Mouse (Mus musculus): ENCODE data around the gene Arhgap24. TPM values are rescaled to one million over a fixed set of nuclear protein-coding genes. Genes with fewer than 3 reads are reported as not detected.

Gene Arhgap24
- total and polyA plus RNA-seq, 2 experiments: 4.6 to 6.9 TPM

DNA sequence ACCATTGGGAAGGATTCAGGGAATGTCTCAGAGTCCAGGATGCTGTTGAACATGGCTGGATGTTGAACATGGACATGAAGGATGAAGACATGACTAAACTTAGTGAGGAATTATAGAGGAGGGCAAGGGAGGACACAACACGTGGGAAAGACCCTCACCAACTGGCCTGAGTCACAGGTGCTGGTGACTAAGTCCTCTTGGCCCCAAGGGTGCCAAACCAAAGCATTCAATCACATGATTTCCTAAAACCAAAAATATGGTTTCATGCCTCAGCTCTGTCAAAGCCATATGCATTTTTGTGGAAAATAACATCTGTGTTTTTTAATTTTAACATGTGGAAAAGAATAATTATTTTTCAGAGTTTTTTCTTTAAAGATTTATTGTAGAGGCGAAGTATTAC is 22.7 kb downstream of the Arhgap24 start:
- Histone ChIP-seq H3K27me3 (ENCODE audit: control insufficient read depth, insufficient read depth, low read length) (no peaks in the 10 kb centered on the region), H3K9ac (ENCODE audit: low read depth, low read length) (no peak overlapping the region), H3K36me3 (ENCODE audit: control insufficient read depth, insufficient read depth, low read length) (no peaks in the 10 kb centered on the region), H3K27ac (replicated peaks; ENCODE audit: insufficient read depth, low read depth, low read length) (no peak overlapping the region), H3K4me1 (ENCODE audit: control insufficient read depth, insufficient read depth, low read length) (peaks cover 2% of the 10 kb centered on the region; the same call in 1 of the 2 replicates), H3K79me2 (ENCODE audit: control insufficient read depth, insufficient read depth, low read length) (0 out of 2 replicates have a peak, but pooled peaks cover 3% of the 10 kb centered on the region), H3K4me3 (ENCODE audit: insufficient read depth, low read depth, low read length) (no peak overlapping the region)
- DNase-seq (ENCODE audit: extremely low read depth, low read depth, low spot score): no peak
- TF ChIP-seq POLR2A (IDR thresholded peaks at IDR 0.05; ENCODE audit: extremely low read depth, insufficient read depth, low read length): no peak
- no peak for TF ChIP-seq CTCF (IDR thresholded peaks at IDR 0.05; ENCODE audit: low read depth, low read length)
- 86% methylated on average over 2 of the region's 2 CpGs for WGBS

- no peak overlapping the region for H3K9ac ChIP-seq (ENCODE audit: low read depth, low read length)
Measured at GRCm38 (mm10) chr5:102504557-102504956, 23.4 kb downstream of the Arhgap24 start.

DNA sequence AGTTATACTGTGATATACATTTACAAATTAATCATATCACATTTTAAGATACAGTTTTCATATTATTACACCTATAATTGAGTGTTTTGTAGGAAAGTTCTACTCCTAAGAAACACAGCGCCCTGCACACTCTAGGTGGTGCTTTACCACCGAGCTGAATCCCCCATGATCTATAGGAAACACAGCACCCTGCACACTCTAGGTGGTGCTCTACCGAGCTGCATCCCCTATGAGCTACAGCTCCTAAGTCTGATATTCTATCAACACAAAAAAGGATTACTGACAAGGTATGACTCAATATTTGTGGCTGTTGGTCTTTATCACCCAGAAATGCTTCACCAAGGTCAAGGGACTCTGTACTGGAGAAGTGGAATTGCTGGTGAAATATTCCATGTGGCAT is 27.0 kb downstream of the Arhgap24 start:
- 79% methylated on average over 3 of the region's 3 CpGs for WGBS
- no peak for DNase-seq (ENCODE audit: extremely low read depth, low read depth, low spot score)
- Histone ChIP-seq H3K27me3 (ENCODE audit: control insufficient read depth, insufficient read depth, low read length) (no peaks in the 10 kb centered on the region), H3K4me3 (ENCODE audit: insufficient read depth, low read depth, low read length) (no peak overlapping the region), H3K4me1 (ENCODE audit: control insufficient read depth, insufficient read depth, low read length) (no peaks in the 10 kb centered on the region; the same call in 1 of the 2 replicates), H3K79me2 (ENCODE audit: control insufficient read depth, insufficient read depth, low read length) (no peaks in the 10 kb centered on the region; the same call in 1 of the 2 replicates), H3K9ac (ENCODE audit: low read depth, low read length) (no peak overlapping the region), H3K27ac (replicated peaks; ENCODE audit: insufficient read depth, low read depth, low read length) (no peak overlapping the region), H3K36me3 (ENCODE audit: control insufficient read depth, insufficient read depth, low read length) (no peaks in the 10 kb centered on the region)
- TF ChIP-seq CTCF (IDR thresholded peaks at IDR 0.05; ENCODE audit: low read depth, low read length) (no peak), POLR2A (IDR thresholded peaks at IDR 0.05; ENCODE audit: extremely low read depth, insufficient read depth, low read length) (no peak)

More at GRCm38 (mm10) chr5:102504557-102504956, 23.4 kb downstream of the Arhgap24 start:
- peaks cover 3% of the 10 kb centered on the region; the same call in 1 of the 2 replicates for H3K79me2 ChIP-seq (ENCODE audit: control insufficient read depth, insufficient read depth, low read length)
- no peak overlapping the region for H3K4me3 ChIP-seq (ENCODE audit: insufficient read depth, low read depth, low read length)
- TF ChIP-seq POLR2A (IDR thresholded peaks at IDR 0.05; ENCODE audit: extremely low read depth, insufficient read depth, low read length) (no peak), CTCF (IDR thresholded peaks at IDR 0.05; ENCODE audit: low read depth, low read length) (no peak)
- no peaks in the 10 kb centered on the region for H3K36me3 ChIP-seq (ENCODE audit: control insufficient read depth, insufficient read depth, low read length)
- 91% methylated on average over 4 of the region's 4 CpGs for WGBS
- H3K27ac ChIP-seq (replicated peaks; ENCODE audit: insufficient read depth, low read depth, low read length): no peak overlapping the region
- no peak for DNase-seq (ENCODE audit: extremely low read depth, low read depth, low spot score)
- peaks cover 2% of the 10 kb centered on the region; the same call in 1 of the 2 replicates for H3K4me1 ChIP-seq (ENCODE audit: control insufficient read depth, insufficient read depth, low read length)
- no peaks in the 10 kb centered on the region for H3K27me3 ChIP-seq (ENCODE audit: control insufficient read depth, insufficient read depth, low read length)

DNA sequence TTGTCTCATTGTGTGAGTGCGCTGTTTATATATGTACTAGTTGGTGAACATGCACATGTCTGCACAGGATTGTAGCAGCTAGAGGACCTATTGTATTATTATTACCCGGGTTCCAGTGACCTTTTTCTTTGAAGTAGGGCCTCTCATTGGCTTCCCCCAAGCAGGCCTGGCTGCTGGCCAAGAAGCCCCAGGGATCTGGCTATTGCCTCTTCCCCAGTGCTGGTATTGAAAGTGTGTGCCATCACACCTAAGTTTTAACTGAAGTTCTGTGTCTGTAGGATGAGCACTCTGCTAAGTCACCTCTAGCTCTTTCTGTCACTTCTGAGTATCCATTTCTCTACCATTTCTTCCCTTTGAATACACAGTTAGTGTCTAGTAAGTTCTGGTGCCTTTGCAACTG is 28.2 kb downstream of the Arhgap24 start:
- Histone ChIP-seq H3K4me1 (ENCODE audit: control insufficient read depth, insufficient read depth, low read length) (no peaks in the 10 kb centered on the region), H3K27me3 (ENCODE audit: control insufficient read depth, insufficient read depth, low read length) (no peaks in the 10 kb centered on the region), H3K9ac (ENCODE audit: low read depth, low read length) (no peak overlapping the region), H3K4me3 (ENCODE audit: insufficient read depth, low read depth, low read length) (no peak overlapping the region), H3K79me2 (ENCODE audit: control insufficient read depth, insufficient read depth, low read length) (no peaks in the 10 kb centered on the region; the same call in 1 of the 2 replicates), H3K36me3 (ENCODE audit: control insufficient read depth, insufficient read depth, low read length) (no peaks in the 10 kb centered on the region), H3K27ac (replicated peaks; ENCODE audit: insufficient read depth, low read depth, low read length) (no peak overlapping the region)
- TF ChIP-seq CTCF (IDR thresholded peaks at IDR 0.05; ENCODE audit: low read depth, low read length) (no peak), POLR2A (IDR thresholded peaks at IDR 0.05; ENCODE audit: extremely low read depth, insufficient read depth, low read length) (no peak)
- 56% methylated on average over 2 of the region's 2 CpGs for WGBS
- no peak for DNase-seq (ENCODE audit: extremely low read depth, low read depth, low spot score)

GRCm38 (mm10) chr5:102511651-102512050 is 30.5 kb downstream of the Arhgap24 start:
- 55% methylated on average over 4 of the region's 4 CpGs for WGBS
- DNase-seq (ENCODE audit: extremely low read depth, low read depth, low spot score): peak; percentile 24
- Histone ChIP-seq H3K4me1 (ENCODE audit: control insufficient read depth, insufficient read depth, low read length) (no peaks in the 10 kb centered on the region), H3K27ac (replicated peaks; ENCODE audit: insufficient read depth, low read depth, low read length) (no peak overlapping the region), H3K27me3 (ENCODE audit: control insufficient read depth, insufficient read depth, low read length) (no peaks in the 10 kb centered on the region), H3K4me3 (ENCODE audit: insufficient read depth, low read depth, low read length) (no peak overlapping the region), H3K9ac (ENCODE audit: low read depth, low read length) (no peak overlapping the region), H3K79me2 (ENCODE audit: control insufficient read depth, insufficient read depth, low read length) (no peaks in the 10 kb centered on the region; the same call in 1 of the 2 replicates), H3K36me3 (ENCODE audit: control insufficient read depth, insufficient read depth, low read length) (no peaks in the 10 kb centered on the region)
- TF ChIP-seq CTCF (IDR thresholded peaks at IDR 0.05; ENCODE audit: low read depth, low read length) (no peak), POLR2A (IDR thresholded peaks at IDR 0.05; ENCODE audit: extremely low read depth, insufficient read depth, low read length) (no peak)

- WGBS: 77% methylated on average over 7 of the region's 7 CpGs
- no peak overlapping the region for H3K9ac ChIP-seq (ENCODE audit: low read depth, low read length)
- H3K27ac ChIP-seq (replicated peaks; ENCODE audit: insufficient read depth, low read depth, low read length): no peak overlapping the region
- DNase-seq (ENCODE audit: extremely low read depth, low read depth, low spot score): no peak
- H3K27me3 ChIP-seq (ENCODE audit: control insufficient read depth, insufficient read depth, low read length): no peaks in the 10 kb centered on the region
- H3K4me3 ChIP-seq (ENCODE audit: insufficient read depth, low read depth, low read length): no peak overlapping the region
- no peaks in the 10 kb centered on the region for H3K36me3 ChIP-seq (ENCODE audit: control insufficient read depth, insufficient read depth, low read length)
- H3K79me2 ChIP-seq (ENCODE audit: control insufficient read depth, insufficient read depth, low read length): no peaks in the 10 kb centered on the region; the same call in 1 of the 2 replicates
- no peaks in the 10 kb centered on the region for H3K4me1 ChIP-seq (ENCODE audit: control insufficient read depth, insufficient read depth, low read length)
- TF ChIP-seq CTCF (IDR thresholded peaks at IDR 0.05; ENCODE audit: low read depth, low read length) (no peak), POLR2A (IDR thresholded peaks at IDR 0.05; ENCODE audit: extremely low read depth, insufficient read depth, low read length) (no peak)
Measured at GRCm38 (mm10) chr5:102515496-102515895, 34.3 kb downstream of the Arhgap24 start.
